Mouse (Mus musculus) cerebellum, postnatal 10 days (tissue): ENCODE measurements at regions not wholly inside any gene's neighbourhood (a gene's known extent, or its start where the extent isn't known, plus 50 kb on each side); places are given as distances from the start of the nearest gene placed in this dataset.
A peak's percentile ranks its signal among the peaks of the same experiment; 100 is the strongest.

Source experiments
- DNase-seq, 2 experiments: peaks; one replicate each; pipeline ENCODE4 v3.0.0; 2021; ENCODE audit warnings: mixed read lengths in 2 of 2

DNA sequence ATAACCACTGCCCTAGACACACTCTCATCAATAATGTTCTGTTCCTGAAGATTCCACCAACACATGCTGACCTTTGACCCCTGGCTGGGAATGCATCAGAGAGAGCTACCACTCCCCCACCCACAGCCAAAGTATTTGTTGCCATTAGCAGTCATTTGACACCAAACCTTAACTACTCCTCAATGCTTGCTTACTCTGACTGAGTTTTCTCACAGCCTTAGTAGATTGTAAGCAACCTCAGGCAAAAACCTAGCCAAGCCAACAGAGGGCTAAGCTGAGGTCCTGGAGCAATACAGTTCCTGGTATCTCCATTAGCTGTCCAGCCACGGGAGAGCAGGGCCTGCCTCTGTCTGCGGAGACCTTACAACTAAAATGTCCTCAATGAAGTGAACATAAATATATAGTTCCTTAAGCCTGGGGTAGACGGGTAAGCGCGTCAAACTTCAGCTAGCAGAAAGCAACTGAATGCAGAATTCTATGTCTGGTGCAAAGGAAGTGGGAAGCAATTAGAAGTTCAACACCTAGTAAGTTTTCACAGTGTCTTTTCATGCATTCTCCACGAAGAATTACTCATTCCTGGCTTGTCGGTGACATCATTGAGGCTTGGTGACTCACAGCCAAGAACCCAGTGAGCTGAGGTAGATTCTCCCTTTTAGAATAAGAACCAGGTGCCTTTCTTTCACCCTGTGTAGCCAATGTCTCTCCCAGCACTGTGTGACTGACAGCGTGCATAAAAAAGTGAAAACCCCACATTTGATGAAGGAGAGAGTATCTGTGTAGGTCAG is 113.6 kb upstream of the Nebl start:
- DNase-seq, result no peak

DNA sequence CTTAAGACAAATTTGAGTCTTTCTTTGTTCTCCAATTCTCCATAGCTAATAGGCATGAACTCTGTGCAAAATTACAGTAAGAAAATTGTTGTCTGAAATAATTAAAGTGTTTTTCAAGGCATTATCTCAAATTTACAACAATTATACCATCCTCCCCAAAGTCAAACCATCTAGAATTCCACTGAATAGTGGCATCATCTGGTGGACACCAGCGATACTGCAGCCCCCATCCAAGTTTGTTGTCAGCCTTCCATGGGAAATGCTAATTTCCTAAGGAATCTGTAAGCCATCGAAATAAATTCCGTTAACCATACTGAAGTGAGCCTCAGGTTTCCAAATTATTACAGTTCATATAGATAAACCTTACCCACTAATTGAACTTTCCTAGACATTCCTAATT is 110.7 kb upstream of the Nebl start:
- peak; percentile 76 to 81 for DNase-seq

DNA sequence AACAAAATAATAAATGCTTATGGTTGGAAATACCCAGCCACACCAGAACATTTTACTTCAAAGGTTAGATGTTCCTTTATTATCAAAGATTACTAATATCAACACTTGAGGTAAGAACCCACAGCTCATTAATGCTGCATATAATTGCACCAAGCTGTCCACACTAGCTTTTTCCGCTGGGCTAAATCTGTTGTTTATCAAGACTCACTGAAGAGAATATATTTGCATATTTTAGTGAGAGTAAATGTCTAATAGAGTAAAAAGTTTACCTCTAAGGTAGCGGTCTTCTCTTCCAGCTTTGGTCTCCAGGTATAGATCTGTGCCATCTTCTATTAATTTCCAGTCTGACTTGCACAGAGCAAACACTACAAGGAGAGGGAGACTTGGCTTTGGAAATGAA is 110.3 kb upstream of the Nebl start:
- no peak for DNase-seq

DNA sequence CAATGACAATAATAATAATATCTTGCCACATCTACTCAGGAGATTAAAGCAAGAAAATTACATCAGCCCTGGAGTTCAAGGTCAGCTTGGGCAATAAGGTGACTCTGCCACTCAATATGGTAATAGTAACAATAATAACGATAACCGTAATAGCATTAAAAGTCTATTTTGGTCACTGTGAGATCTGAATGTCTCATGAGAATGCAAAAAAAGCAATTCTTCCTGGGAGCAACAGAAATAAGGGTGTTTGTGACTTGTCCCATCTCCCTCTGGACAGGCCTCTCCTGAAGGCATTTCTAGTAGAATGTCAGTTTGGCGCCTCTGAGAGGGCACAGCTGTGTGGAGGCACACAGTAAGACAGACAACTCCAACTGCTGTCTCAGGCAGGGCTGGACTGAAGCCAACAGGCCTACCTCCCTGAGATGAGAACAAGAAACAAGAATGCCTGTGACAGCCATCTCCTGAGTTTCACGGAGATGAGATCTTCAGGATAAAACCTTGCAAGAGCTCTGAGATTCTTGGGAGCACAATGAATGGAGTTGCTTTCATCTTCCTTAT is 109.8 kb upstream of the Nebl start:
- peak; percentile 61 to 77 for DNase-seq

DNA sequence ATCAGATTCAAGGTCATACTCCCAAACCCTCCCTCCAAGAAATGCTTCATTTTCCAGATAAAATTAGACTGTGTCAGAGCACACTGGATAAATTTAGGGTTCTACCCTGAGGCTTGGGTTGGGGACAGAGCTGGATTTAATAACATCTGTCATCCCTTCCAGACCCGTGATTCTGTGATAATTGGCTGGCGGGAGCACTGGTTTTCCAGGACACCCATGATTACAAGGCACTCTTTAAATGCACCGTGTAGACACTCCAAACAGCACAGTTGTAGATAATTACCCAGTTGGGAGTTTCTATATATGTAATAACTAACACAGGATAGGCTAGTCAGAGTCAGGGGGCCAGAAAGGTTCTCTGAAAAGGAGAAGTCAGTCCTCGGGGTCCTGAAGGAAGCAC is 108.4 kb upstream of the Nebl start:
- DNase-seq, result peak; percentile 37 to 47

GRCm38 (mm10) chr2:17838859-17839581 is 107.8 kb upstream of the Nebl start:
- DNase-seq, result peak; percentile 60 to 76

DNA sequence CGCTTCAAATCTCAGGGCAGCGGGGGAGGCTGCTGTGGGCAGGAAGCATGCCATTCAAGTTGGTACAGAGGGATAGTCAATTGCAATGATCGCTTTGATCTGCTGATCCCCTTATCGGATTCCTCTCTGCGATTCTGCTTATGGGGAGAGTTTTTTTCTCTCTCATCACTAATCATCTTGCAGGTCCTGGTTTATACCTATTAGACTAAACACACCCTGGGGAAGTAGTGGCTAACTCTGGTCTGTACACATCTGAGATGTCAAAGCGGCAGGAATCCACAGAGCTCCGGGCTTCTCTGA is 107.1 kb upstream of the Nebl start:
- no peak for DNase-seq

GRCm38 (mm10) chr2:17837541-17838380 is 106.5 kb upstream of the Nebl start:
- peak; percentile 69 to 75 for DNase-seq

- peak; percentile 23 to 39 for DNase-seq
These were observed 101.5 kb upstream of the Nebl start for GRCm38 (mm10) chr2:17832726-17833125.

- DNase-seq, result no peak
These were observed 99.0 kb upstream of the Nebl start for GRCm38 (mm10) chr2:17830216-17830615.

DNA sequence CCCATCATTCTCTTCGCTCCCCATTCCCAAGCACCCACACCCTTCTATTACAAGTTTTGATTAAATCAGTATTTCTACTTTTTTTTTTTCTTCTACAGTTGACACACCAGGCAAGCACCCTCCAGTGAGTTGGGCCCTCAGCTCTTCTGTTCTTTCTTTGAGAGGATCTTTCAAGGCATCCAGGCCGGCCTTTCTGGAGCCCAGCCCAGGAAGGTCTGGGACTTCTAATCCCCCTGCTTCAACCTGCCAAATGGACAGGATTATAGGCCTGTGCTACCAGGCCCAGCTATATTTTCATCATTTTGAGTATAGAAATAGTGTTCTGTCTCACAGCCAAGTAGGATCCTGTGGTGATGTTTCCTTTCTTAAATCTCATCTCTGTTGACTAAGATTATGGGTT is 94.0 kb upstream of the Nebl start:
- peak; percentile 72 to 83 for DNase-seq

DNA sequence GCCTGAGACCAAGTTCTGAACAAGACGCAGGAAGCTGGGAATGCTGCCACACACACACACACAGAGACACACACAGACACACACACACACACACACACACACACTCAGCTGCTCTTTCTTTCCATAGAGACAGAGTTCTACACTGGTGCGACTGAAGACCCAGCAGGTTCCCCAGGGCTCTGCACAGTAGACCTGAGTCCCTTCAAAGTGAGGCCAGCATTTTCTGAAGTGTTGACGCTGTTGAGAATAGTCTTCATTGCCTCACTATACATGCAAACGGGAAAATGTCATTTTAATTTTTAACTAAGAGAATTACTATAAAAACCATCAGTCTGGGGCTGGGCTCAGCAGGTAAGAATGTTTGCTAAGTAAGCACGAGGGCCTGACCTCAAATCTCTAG is 92.9 kb upstream of the Nebl start:
- no peak for DNase-seq

- DNase-seq, result no peak
These were observed 91.3 kb upstream of the Nebl start for GRCm38 (mm10) chr2:17822621-17823006.

DNA sequence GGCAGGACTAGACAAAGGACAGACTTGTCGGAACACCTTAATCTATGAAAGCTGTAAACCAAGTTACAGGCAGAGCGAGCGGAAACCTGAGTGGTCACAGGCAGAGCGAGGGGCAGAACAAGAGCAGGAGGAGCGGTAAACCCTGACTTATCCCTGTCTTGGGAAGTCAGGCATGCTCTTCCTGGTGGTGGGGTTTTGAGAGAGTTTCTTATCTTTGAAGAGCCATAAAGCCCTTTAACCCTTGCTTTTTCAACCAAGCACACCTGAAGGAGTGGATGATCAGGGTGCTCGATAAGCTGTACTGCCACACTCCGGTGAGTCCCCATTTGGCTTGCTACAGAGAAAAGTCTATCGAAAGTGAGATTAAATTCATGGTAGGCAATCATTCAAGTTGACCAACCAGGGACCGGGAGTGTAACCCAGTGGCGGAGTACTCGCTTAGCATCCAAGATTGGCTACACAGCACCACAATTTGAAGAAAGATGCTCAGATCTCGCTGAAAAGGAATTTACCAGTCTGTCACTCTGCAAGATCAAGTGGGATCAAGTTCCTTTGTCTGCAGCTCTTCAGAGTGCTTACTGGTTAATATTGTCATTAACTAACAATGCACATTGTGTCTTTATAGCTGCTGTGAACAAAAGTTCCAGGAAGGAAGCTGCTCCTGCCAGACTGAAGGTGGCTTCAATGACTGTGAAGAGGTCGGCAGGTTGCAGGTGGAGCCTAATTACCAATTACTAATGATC is 90.8 kb upstream of the Nebl start:
- no peak for DNase-seq

DNA sequence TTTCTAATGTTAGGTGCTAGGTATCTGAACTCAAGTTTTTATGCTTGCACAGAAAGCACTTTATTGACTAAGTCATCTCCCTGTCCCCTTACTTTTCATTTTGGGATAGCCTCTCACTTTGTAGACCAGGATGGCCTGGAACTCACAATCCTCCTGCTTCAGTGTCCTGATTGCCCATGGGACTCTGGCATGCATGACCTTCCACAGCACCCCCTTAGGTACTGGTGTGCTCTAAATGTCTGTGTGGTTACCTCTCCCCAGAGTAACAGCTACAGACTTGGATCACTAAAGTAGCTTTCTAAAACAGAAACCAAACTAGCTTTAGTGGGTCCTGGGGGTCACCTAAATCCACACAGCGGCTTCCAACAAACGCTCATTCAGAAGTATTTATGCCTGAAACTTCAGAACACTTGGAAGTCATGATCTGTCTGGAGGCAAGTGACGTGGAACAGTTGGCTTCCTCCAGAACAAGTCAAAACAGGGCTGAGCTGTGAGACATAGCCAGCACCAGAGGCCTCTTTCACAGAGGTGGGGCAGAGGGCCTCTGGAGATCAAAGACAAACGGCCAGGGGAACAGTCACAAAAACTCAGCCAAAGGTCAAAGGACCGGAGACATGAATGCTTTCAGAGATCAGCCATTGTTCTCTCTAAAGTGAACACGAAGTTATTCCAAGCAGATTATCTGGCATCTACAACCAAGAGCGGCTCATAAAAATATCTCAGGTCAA is 80.8 kb upstream of the Nebl start:
- DNase-seq, result no peak
